Mouse (Mus musculus) adipocyte (in vitro differentiated cells): ENCODE measurements at regions not wholly inside any gene's neighbourhood (a gene's known extent, or its start where the extent isn't known, plus 50 kb on each side); places are given as distances from the start of the nearest gene placed in this dataset.

Source experiments
- DNase-seq: peaks from one replicate; pipeline ENCODE4 v3.0.0-alpha.2; 2016; ENCODE audit warnings: low spot score

GRCm38 (mm10) chr7:134534821-134535220 is 135.6 kb upstream of the Dock1 start:
- peak; percentile 56 for DNase-seq

DNA sequence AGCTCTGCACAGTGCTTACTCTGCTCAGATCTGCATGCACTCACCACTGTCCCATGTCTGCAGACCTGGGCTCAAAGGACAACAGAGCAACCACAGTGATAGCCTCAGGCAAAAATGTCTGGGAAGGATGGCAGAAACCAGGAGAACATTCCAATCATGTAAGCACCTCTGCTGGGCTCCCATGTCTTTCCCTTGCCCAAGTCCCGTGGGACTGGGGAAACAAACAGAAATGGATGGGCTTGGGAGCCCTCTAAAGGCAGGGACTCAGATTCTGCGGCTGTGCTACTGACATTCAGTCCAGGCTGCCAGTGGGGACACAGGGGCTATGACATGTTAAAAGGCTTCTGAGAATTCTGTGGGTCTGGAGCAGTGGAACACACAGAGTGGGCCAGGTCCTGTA is 128.8 kb upstream of the Dock1 start:
- DNase-seq: no peak

DNA sequence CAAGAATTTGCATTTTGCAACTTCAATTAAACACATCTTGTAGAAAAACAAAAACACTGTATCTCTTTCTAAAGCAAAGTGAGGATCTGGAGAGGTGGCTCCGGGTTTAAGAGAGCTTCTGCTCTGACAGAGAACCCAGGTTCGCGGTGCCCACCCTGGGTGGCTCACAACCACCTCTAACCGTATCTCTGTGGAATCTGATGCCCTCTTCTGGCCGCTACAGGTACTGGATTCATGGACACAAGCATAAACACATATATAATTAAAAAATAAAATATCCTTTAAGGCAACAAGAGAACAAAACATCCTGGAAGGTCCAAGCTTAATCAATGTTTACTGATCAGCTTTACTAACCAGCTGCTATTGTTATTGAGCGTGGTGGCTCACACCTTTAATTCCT is 124.3 kb upstream of the Dock1 start:
- DNase-seq: no peak

DNA sequence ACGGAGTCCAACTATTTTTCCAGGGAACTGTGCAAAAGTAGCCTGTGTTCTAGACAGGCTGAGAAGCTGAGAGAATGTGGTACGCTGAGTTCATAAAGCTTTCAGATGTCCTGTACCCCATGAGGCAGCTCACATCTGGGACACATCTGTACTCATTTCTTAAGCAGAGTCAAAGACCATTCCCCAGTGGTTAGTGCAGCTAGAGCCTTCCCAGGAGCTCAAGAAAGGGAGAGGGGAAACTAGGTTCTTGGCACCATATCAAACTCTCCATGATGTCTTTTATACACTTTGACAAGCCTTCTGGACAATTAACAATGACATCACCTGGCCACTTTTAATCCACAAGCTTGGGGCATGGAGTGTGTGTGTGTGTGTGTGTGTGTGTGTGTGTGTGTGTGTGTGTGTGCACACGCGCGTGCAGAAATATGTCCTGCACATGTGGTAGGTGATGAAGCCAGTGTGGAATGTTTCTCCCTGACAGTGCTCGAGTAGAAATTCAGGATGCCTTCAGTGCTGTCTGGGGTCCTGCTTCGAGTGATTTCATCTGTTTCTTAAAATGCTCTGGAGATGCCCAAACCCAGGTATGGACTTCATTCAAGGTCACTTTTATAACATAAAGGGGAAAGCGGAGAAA is 121.1 kb upstream of the Dock1 start:
- DNase-seq: peak; percentile 49

- DNase-seq: no peak
Measured at GRCm38 (mm10) chr7:134550221-134550809, 120.1 kb upstream of the Dock1 start.

GRCm38 (mm10) chr7:134552051-134552451 is 118.4 kb upstream of the Dock1 start:
- peak; percentile 61 for DNase-seq

DNA sequence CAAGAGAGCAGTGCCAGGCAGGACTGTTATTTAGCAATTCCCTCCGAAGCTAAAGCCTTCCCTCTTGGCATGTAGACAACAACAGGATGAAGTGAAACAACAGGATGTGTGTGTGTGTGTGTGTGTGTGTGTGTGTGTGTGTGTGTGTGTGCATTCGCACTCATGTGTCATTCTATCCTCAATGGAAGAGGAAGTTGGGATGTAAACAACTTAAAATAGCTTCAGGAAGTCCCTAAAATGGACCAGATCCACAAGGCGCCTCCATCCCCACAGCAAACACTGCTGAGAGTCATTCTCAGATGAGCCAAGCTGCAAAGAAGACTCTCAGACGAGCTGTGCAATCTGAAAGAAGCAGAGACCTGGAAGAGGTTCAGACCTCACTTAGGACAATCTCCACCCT is 114.4 kb upstream of the Dock1 start:
- DNase-seq: peak; percentile 26

DNA sequence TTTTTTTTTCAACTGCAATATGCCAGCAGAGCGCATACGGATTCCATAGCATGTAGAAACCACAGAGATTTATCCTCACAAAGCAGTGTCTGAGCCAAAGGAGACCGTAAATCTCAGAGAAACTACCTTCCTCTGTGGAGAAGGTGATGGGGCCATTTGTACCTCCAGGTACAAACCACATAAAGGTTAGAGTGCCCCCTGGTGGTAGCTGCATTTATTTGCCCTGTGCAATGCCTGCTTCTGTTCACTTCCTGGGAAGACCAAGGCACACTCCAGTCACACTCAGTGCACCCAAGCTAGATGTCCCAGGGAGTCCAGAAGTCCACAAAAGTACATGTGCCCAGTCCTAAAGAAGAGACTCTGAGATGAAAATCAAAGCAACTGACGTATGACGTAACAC is 104.1 kb upstream of the Dock1 start:
- peak; percentile 80 for DNase-seq

DNA sequence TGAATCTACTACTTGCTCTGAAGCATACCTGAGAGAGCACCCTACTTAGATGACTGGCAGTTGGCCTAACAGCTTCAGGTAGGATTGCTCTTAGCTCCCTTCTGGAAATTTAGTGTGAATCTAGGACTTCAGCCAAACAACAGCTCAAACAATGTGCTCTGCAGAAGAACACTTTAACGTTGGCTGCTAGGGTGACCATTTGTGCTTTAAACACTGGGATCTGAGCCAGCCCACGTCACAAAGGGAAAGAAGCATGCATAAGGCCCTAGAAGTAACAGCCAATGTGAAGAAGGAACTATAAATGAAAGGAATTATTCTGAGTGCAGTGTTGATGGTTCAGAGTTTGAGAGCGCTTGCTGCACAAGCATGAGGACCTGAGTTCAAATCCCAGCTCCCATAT is 101.2 kb upstream of the Dock1 start:
- no peak for DNase-seq

DNA sequence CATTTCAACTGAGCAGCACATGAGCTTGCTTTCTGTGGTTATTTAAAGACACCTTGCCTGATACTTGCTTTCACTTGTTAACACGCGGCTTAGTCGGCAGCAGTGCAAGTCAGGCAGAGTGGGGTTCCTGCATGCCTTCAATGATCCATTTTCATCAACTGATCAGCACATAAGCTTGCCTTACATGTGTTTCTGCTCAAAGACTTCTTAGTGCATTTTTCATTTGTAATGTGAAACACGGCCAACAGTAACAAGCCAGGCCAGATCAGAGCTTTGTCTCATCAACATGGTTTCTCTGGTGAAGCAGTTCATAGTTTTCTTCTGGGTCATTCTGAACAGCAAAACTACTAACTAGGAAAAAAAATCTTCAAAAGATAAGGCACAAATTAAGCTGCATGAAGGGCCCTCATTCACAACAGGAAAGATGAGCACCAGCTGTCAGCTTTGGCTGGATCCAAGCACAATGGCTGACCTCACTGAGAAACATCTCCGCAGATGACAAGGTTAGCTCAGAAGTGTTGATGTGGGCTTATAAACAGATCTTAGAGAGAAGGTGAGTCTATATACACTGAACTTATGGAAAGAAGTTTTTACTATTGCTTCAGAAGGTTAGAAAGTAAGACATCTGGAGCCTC is 100.2 kb upstream of the Dock1 start:
- no peak for DNase-seq

GRCm38 (mm10) chr7:134581746-134582145 is 88.7 kb upstream of the Dock1 start:
- DNase-seq: no peak

GRCm38 (mm10) chr7:134585478-134585877 is 85.0 kb upstream of the Dock1 start:
- DNase-seq: no peak

- DNase-seq: no peak
Measured at GRCm38 (mm10) chr7:134586990-134587389, 83.5 kb upstream of the Dock1 start.

DNA sequence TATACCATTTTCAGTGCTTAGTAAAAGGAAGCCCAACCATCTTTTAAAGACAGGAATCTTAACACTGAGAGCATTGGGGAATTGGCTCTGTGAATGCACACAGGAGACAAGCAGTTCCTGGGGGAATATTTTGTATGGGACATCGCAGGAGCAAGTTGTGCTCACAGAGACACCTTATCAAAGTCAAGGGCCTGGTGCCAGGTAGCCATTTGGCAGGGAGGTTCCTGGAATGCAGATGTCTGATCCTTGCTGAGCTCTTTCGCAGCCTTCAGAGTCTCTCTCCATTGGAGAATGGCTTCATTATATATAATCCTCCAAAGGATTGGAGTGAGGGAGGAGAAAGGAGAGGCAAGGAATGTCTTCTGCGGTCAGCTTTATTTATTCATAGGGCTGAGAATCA is 62.6 kb upstream of the Dock1 start:
- no peak for DNase-seq

DNA sequence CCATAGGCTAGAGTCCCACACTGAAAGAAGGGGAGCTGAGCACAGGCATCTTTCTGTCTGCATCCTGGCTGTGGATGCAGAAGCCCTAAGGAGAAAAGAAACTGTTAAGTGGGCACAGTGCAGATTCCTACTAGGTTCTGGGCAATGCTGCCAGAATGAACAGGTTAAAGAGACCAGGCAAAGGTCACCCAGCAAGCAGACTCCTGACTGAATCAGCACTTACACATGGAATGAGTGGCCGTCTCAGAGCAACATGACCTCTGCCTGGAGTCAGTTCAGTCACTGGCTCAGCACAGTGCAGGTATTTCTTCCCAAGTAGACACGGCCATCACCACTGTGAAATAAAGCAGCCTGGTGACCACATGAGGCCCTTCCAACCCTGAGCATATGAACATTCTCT is 60.3 kb upstream of the Dock1 start:
- DNase-seq: no peak

- DNase-seq: peak; percentile 6
Measured at GRCm38 (mm10) chr7:134611371-134611770, 59.1 kb upstream of the Dock1 start.

DNA sequence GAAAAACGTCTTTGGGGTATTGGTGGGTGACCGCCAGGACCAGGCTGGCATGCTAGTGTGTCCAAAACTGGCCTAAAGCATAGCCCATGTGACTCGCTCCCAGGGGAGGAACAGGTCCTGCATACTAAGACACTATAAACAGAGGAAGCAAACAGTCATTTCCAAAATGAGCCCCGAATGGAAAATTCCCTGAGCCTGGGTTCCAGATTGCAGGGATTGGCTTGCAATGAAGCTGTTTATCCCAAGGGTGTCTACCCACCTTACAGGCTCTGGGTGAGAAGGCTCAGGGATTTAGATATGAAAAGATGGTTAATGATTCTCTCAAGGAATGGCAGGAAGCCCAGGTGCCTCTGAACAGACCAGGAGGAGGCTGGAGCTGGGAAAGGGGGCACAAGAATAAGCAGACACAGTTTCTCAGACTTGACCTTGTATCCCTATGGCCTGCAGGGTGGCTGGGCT is 58.2 kb upstream of the Dock1 start:
- DNase-seq: no peak

GRCm38 (mm10) chr7:134619220-134619975 is 51.1 kb upstream of the Dock1 start:
- no peak for DNase-seq

- no peak for DNase-seq
Measured at GRCm38 (mm10) chr7:134620006-134620405, 50.4 kb upstream of the Dock1 start.
